Mouse (Mus musculus): ENCODE results near the gene Coasy.
A peak's percentile ranks its signal among the peaks of the same experiment; 100 is the strongest.

Gene Coasy

DNA sequence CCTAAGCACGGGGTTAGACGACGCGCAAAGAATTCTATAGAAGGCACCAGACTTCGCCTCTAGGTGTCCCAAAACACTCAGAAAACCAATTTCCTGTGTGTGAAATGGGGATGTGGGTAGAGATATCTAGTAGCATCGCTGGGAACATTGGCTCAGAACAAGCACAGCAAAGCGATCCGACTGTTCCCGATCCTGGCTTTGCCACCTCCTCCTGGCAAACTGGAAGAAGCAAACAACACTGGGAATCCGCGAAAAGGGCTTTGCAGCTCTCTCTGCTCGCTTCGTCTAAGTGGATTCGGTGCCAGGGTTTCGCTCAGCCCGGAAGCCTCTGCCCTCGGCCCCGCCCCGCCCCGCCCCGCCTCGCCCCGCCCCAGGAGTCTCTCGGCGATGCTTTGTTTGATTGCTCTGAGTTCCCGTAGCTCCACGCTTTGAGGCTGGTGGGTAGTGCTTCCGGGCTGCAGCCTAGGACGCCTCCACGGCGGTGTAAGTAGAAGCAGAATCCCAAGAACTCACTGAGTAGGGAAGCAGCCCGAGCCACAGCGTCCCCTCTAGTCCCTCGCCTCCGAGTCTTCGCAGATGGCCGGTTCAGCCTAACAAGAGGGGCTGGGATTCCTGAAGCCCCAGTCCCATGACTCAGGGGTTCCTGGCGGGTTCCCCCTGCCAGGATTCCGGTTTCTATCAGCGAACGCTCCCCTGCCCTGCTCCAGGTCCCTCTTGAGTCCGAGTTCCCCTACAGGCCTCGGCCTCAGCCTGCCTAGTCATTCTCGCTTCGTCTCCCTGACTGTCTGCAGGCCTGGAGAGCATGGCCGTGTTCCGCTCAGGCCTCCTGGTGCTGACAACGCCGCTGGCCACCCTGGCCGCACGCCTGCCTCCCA, at the start of gene Coasy:
Coasy (plus strand) TSS at position 358 of the 875 bp plus-strand sequence.
- DNase-seq (ENCODE audit: low spot score): peak; percentile 79

DNA sequence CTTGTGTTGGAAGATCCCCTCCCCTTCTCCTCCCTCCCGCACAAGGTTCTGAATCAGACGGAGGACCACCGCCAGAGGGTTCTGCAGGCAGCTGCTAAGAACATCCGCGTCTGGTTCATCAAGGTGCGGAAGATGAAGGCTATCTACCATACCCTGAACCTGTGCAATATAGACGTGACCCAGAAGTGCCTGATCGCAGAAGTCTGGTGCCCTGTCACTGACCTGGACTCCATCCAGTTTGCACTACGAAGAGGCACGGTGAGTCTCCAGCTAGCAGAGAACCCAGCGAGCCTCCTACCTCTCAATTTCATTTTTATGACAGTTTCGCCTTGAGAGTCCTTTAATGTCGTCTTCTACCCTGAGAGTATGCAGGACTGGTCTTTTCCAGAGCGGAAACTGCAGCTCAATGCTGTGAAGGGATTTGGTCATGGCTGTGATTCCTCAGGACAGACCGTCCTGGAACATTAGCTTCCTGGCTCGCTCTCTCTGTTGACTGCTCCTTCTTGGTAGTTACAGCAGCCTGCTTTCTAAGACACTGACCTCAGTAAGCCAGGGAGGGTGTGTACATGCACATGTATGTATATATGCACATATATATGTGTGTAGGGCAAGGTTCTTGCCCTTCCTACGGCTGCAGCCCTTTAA, 48.4 kb upstream of the Coasy start:
- DNase-seq (ENCODE audit: low spot score): no peak

DNA sequence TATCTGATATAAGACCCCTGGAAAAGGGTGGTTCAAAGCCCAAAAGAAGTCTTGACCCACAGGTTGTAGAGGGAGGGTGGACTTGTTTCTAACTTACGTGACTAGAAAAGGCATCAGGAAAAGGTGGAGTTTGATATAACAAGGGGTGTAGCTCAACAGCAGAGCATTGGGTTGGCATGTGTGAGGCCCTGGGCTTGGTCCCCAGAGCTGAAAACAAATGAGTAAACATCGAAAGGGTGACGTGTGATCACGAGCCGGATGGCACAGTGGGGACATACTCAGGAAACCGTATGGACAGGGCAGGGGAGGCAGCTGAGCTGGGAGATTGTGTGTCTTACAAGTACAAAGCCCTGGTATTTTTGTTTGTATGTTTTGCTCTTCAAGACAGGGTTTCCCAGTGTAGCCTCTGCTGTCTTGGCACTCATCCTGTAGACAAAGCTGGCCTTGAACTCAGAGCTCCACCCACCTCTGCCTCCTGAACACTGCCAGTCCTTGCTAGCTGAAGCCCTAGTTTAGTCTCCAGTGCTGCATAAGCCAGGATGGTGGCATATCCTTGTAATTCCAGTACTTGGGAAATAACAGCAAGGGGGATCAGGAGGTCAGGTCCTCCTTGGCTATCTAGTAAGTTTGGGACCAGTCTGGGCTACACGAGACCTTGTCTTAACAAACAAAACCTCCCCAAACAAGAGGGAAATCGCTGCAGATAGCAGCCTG, 47.6 kb upstream of the Coasy start:
- no peak for DNase-seq (ENCODE audit: low spot score)

DNA sequence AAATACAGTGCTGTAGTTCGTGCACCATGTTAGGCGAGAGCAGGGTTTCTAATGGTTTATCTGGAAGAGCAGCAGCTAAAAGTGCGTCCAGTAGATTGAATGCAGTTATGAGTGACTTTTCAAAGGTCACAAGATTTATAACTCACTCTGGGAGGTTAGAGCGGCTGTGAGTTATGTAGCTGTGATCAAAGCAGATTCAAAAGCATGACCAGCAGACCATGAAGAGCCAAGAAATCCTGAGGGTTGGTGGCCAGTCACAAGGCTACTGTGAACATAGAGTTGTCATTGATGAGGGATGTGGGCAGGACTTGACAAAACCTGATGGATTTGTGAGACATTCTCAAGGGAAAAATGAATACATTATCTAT, 47.1 kb upstream of the Coasy start:
- DNase-seq (ENCODE audit: low spot score): no peak

DNA sequence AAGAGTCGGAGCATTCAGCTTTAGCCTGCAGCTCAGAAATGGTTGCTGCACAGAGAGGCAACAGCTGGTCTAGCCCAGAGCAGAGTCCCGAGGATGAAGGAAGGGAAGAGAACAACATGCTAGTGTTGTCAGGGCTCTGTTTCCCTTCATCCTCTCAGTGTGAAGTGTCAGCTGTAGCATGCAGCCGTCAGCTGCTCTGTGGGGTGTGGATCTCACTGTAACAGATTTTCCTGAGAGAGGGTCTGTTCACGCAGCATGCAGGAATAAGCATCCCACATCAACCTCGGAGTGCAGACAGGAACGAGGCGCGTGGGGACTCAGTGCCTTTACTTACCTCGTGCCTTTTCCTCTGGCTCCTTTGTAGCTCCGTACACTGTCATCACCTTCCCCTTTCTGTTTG, 44.6 kb upstream of the Coasy start:
- DNase-seq (ENCODE audit: low spot score): no peak

DNA sequence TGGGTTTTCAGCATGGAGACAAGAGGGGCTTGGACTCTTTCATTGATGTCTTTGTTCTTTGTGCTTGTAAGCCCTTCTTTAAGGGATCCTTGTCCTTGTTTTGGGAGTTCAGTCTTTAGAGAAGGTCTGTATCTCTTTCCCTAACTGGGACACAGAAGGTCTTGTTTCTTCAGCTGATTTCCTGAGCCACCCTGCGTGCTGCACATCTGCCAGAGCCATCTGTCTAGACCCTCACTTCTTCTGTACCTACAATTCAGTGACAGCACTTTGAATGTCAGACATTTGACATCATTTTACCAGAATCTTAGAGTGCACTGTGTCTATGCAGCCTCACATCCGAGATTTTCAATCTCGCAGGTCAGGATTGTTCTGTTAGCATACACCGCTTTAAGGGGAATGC, 36.5 kb upstream of the Coasy start:
- no peak for DNase-seq (ENCODE audit: low spot score)

DNA sequence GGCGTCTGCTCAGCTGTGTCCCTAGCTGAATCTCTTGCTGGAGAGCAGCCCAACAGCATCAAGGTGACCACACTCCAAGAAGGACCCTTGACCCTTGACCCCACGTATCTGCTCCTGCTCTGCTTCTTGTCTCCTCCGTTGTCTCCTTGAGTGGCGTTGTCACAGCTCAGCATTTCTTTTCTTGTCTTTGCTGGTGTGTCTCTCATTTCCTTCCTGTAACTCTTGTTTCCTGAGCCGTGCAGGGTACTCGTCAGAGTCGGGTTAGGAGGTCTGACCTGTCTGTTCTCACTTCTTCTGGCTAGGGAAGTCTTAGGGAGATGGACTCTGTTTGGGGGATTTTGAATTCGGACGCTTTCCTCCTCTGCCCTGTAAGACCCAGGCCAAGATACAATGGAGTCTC, 35.9 kb upstream of the Coasy start:
- DNase-seq (ENCODE audit: low spot score): no peak

DNA sequence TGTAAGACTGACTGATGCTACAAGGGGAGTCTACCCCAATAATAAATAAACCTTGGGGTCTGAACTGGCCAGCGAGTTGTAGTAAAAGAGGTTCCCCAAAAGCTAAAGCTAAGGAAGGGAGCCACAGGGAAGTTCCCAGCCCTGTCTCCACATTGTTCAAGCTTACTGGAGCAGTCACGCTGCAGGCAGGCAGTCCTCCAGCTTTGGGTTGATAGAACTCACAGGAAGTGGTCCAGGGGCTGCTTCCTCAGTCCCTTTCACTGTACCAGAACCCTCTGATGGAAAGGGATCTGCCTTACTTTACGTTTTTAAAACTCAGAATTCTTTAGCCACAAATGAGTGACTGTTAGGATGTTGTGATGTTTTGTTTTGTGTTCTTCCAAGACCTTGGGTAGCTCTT, 34.9 kb upstream of the Coasy start:
- DNase-seq (ENCODE audit: low spot score): no peak

DNA sequence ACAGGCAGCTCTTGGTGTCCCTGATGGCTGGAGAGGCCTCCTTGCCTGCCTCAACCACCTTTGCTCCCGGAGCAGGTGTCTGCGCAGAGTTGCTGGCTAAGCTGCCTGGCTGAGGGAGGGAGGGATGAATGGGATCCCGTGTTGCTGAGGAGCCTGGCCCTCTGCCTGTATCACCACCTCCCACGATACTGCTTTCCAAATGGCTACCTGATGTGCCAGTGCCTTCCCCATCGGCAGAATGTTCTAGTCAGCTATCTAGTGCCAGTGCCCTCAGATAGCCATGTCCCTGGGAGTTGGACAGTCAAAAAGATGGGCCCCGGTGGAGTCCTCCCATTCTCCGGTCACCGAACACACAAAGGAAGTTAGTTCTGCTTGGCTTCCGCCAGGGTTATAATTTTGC, 32.0 kb upstream of the Coasy start:
- DNase-seq (ENCODE audit: low spot score): no peak

DNA sequence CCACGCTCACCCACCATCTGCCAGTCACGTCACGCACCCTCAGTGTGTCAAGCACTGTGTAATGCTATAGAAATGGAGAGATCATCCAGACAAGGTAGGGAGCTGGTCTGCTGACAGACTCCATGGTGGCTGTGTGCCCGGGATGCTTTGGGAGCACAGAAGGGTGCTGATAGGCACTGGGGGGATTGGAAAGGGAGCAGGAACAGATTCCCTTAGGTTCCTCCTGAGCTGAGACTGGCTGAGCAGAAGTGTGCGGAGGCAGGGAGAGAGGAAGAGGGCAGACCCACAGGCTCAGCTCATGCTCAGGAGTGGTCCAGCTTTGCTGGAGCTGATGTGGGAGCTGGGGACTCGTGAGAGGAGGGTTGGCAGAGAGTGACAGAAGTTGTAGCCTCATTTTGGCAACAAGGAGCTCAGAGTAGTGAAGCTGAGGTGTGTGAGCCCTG, 31.3 kb upstream of the Coasy start:
- no peak for DNase-seq (ENCODE audit: low spot score)

DNA sequence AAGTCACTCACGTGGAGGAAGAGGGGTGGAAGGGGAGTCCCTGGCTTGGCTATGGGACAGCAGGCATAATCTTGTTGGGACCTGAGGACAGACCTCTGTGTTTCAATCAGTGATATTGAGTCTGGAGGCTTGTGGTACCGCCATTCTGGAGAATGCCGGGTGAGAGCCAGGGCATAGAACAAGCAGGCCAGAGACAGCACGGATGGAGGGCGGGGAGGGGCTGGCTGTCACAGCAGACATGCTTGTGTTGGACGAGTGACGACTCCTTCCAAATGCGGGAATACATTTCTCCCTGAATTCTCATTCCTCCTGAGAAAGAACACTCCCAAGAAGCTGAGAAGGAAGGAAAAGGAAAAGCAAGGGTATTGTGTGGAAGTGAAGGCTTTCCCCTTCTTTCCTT, 30.7 kb upstream of the Coasy start:
- no peak for DNase-seq (ENCODE audit: low spot score)

DNA sequence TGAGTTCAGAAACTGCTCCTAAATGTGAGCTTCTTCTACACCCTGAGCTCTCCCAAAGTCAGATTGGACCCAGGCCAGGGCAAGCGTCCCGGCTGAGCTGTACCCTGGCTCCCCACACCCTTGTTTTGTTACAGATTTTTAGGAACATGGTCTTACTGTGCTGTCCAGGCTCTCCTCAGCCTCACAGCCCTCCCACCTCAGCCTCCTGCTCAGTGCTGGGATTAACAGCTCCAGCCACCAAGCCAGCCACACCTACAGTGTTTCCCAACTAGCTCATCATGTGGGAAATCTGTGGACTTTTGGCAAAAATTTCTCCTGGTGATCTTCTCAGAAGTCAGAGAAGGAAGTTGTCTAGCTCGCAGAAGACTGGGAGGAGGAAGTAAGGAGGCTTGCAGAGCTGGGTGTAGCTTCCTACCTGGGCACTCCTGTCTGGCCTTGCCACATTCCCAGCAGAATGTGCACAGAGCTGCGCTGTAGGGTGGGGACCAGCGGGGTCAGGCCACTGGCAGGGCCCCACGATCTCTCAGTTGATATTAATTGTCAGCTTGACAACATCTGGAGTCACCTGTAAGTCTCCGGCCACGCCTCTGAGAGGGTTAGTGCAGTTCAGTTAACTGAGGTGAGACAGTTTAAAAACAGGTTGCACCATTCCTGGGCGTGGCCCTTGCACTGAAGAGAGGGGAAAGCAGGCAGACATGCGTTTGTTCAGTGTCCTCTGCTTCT, 29.5 kb upstream of the Coasy start:
- DNase-seq (ENCODE audit: low spot score): no peak

DNA sequence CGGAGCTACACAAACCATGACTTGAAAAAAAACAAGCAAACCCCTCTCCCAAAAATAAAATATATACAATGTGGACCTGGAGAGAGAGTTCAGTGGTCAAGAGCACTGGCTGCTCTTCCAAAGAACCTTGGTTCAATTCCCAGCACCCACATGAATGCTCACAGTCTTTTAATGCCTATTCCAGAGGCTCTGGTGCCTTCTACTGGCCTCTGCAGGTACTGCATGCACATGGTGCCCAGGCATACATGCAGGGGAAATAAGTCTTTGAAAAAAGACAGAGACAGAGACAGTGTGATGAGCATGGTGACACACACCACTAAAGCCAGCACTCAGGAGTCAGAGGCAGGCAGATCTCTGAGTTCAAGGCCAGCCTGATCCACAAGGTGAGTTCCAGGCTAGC, 28.4 kb upstream of the Coasy start:
- no peak for DNase-seq (ENCODE audit: low spot score)

DNA sequence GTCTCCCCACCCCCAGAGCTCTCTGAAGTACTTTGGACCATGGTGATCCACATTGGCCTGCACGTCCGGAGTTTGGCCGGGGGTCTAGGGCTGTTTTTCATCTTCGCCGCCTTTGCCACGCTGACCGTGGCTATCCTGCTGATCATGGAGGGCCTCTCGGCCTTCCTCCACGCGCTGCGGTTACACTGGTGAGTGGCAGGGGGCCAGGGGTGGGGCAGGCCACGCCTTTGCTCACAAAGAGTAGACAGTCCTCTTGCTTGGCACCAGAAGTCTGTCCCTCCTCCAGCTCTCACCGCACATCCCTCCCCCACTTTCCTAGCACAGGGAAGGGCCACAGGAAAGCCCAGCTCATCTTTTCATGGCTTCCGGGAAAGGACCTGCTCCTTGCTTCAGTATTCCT, 26.9 kb upstream of the Coasy start:
- DNase-seq (ENCODE audit: low spot score): no peak

DNA sequence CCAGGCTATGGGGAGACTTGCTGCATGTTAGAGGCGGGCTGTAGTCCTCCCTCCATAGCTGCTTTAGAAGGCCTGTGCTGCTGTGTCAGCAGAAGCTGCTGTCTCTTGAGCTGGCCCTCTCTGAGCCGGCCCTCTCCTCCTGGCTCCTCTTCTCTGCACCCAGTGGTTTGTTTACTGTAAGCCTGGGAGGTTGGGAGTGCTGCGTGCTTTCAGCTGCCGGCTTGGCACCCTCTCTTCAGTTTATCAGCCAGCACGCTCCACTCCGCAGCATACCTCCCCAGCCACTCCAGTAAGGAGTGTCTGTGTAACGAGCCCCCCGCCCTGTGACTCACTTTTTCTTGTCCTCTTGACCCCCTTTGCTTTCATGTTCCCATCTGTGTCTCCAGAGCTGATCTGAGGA, 25.5 kb upstream of the Coasy start:
- no peak for DNase-seq (ENCODE audit: low spot score)

DNA sequence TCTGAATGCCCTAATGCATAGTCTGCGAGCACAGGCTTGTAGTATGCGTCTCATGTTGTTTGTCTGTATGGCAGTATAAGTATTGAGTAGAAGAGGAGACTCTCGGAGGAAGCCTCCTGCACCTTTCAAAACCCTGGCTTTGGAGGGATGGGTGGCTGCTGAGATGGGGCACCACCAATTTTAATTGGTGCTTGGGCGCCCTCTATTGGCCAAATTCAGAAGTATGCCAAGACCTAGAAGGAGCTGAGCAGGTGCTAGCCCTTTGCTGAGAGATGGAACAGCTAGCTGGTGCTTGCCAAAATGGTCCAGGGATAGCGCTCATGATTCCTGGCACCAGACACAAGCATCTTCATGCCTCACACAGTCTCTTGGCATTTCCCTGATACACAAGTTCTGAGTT, 24.5 kb upstream of the Coasy start:
- peak; percentile 68 for DNase-seq (ENCODE audit: low spot score)

DNA sequence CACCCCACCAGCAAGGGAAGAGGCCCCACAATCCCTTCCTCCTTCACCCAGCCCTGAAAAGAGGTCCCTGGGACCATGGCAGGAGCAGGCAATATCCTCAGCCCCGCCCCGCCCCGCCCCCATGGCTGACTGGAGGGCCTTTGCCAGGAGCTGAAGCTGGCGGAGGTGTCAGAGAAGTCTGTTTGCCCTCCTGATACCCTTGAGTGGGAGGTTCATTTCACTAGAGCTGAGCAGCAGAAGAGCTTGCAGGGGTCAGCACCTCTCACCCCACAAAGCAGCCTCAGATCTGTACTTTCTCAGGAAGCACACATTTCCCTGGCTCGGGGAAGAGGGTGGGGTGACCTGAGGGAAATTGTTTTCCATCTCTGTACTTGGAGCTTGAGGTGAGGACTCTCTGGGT, 23.6 kb upstream of the Coasy start:
- DNase-seq (ENCODE audit: low spot score): no peak

DNA sequence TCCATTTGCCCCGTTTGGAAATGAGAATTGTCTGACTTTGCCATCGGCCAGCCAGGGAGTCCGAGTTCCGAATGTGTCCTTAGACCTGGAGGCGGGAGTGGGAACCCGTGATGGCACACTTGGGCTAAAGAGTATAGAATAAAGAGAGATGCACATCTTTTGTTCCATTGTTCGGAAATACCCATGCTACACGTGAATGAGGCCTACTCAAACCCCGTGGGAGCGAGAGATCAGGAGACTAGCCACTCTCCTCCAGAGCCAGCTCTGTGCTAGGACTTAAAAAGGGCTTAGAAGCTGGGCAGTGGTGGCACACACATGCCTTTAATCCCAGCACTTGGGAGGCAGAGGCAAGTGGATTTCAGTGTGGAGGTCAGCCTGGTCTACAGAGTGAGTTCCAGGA, 22.9 kb upstream of the Coasy start:
- no peak for DNase-seq (ENCODE audit: low spot score)

DNA sequence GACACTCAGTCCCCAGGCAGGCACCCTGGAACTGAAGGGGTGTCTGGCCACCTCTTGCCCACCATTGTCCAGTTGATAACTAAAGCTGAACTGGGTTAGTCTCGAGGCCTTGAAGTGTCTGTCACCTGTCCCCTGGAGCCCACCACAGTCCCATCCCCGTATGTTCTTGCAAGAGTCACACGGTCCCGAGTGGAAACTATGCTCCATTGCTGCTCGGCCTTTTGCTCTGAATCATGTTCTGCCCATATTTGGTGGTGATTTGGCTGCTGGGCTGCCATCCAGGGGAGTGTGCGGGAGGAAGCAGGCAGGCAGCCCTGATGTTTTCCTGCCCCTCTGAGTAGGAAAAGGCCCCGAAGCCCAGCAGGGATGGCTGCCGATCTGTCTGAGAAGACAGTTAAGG, 22.2 kb upstream of the Coasy start:
- no peak for DNase-seq (ENCODE audit: low spot score)

DNA sequence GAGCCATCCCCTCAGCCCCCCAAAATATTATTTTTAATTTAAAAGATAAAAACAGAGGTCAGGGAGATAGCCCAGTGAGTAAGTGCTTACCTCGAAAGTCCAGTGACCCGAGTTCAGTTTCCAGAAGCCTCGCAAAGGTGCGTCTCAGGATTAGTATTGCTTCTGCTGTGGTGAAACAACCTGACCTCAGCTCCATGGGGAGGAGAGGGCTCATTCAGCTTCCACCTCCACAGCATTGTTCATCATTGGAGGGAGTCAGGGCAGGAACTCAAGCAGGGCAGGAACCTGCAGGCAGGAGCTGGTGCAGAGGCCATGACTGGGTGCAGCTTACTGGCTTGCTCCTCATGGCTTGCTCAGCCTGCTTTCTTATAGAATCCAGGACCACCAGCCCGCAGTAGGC, 21.3 kb upstream of the Coasy start:
- no peak for DNase-seq (ENCODE audit: low spot score)

DNA sequence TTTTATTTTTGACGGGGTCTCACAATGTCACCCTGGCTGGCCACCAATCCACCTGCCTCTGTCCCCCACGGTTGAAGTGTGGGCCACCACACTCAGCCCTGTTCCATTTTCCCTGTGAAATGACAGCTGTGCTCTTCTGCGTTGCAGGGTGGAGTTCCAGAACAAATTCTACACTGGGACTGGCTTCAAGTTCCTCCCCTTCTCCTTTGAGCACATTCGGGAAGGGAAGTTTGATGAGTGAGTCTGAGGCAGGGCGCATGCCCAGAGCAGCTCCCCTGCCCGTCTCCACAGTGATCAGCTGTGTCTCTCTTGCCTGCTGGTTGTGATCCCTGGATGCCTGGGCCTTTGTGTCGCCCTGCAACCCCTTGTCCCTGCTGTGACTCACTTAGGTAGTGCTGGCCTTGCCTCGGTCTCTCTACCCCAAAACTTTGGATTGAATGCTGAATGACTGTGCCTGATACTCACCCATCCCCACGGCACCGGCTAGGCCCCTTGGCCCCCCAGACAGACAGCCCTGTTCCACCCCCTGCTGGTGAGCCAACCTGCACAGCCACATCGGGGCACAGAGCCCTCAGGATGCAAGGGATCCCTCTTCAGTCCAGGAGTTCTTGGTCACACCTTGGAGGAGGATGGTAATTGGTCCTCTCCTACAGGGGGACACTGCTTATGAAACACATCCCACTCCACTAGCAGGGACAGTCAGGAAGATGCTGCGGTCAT, 20.0 kb upstream of the Coasy start:
- DNase-seq (ENCODE audit: low spot score): no peak
